Mouse (Mus musculus) limb, embryonic 13.5 days (tissue): Measurements from ENCODE around the gene Arl6ip5. TPM values are rescaled to one million over a fixed set of nuclear protein-coding genes. Genes with fewer than 3 reads are reported as not detected.
A peak's percentile ranks its signal among the peaks of the same experiment; 100 is the strongest.

Source experiments
- ATAC-seq: fragments of 200-750 bp; cut with Nextera tagmentation; 2 replicates; pipeline ENCODE4 v1.8.0; 2017; ENCODE audit warnings: low read depth, moderate number of reproducible peaks, moderate TSS enrichment; ENCODE audit not compliant: low FRiP score
- H3K27ac ChIP-seq: fragments of 300-500 bp; sonication (generic); 2 replicates; pipeline ENCODE4 v1.5.1; 2015; ENCODE audit warnings: inconsistent platforms, mild to moderate bottlenecking, moderate library complexity
- H3K27me3 ChIP-seq: fragments of 300-500 bp; sonication (generic); 2 replicates; pipeline ENCODE4 v1.6.1; 2015; ENCODE audit warnings: mild to moderate bottlenecking, inconsistent platforms
- H3K36me3 ChIP-seq: fragments of 300-500 bp; sonication (generic); 2 replicates; pipeline ENCODE4 v1.6.1; 2015; ENCODE audit warnings: inconsistent platforms, mild to moderate bottlenecking, moderate library complexity
- H3K4me1 ChIP-seq: fragments of 300-500 bp; sonication (generic); 2 replicates; pipeline ENCODE4 v1.6.1; 2015; ENCODE audit warnings: inconsistent platforms
- H3K4me2 ChIP-seq: fragments of 300-500 bp; sonication (generic); replicated peaks from 2 replicates; pipeline ENCODE4 v1.6.1; 2015; ENCODE audit warnings: inconsistent platforms, mild to moderate bottlenecking, moderate library complexity
- H3K4me3 ChIP-seq: fragments of 300-500 bp; sonication (generic); 2 replicates; pipeline ENCODE4 v1.5.1; 2015; ENCODE audit warnings: moderate library complexity, mild to moderate bottlenecking, inconsistent platforms
- H3K9ac ChIP-seq: fragments of 300-500 bp; sonication (generic); 2 replicates; pipeline ENCODE4 v1.6.1; 2015; ENCODE audit warnings: mild to moderate bottlenecking, inconsistent platforms
- H3K9me3 ChIP-seq: fragments of 300-500 bp; sonication (generic); 2 replicates; pipeline ENCODE4 v1.6.1; 2016; ENCODE audit warnings: inconsistent platforms
- WGBS: fragments of 180-500 bp; shearing (Covaris S2); methylation state at CpG from one replicate; pipeline ENCODE4 v1.1.7; 2015; 5-methylcytosine and 5-hydroxymethylcytosine counted together
- polyA plus RNA-seq: library from polyadenylated mRNA; unstranded; fragments of >200 nt; fragmentation: Nextera tagmentation; extraction: Ambion mirVana; gene quantifications from 2 replicates; pipeline ENCODE4 v1.2.1, GENCODE M21; 2015

The Arl6ip5 gene
- polyA plus RNA-seq, result 71.4 and 71.5 TPM in 2 replicates

DNA sequence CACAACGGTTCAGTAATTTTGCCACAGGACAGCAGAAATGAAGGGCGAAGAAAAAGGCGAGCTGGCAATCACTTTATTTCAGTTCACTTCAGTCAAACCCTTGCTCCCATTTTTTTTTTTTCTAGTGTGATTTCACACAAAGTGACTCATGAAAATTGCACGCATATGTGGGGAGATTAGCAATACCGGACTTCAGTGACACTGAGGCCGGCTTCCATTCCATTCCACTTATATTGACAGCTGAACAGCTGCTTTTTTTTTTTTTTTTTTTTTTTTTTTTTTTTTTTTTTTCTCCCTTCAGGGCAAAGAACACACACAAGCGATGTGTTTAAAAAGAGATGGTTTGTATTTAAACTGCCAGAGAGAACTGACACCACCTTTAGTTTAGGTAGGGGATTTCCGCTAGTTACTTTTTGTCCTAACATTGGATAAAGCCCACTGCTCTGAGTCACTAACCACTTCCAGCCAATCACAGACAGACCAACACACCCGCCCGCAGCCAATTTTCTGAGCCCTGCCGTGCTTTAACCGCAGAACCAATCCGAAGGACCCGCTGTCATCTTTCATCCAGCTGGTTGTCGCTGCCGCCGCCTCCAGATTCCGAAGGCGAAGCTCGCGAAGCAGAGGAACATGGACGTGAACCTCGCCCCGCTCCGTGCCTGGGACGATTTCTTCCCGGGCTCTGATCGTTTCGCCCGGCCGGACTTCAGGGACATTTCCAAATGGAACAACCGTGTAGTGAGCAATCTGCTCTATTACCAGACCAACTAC lies at the start of gene Arl6ip5:
Gene Arl6ip5, plus strand, starts transcription at position 499 of the 771 bp plus-strand sequence.
- Histone ChIP-seq H3K9ac (peak within 1 kb of the TSS; percentile 72), H3K4me3 (peak within 1 kb of the TSS; percentile 57), H3K4me2 (peak within 1 kb of the TSS; percentile 76), H3K9me3 (no peaks in the 10 kb centered on the region), H3K27me3 (peaks cover 8% of the 10 kb centered on the region; the same call in 1 of the 2 replicates), H3K4me1 (peaks cover 15% of the 10 kb centered on the region), H3K36me3 (peaks cover 4% of the 10 kb centered on the region; the same call in 1 of the 2 replicates), H3K27ac (no peak within 1 kb of the TSS)
- ATAC-seq, result peak; percentile 82
- 11% methylated on average over 32 of the region's 32 CpGs for WGBS

DNA sequence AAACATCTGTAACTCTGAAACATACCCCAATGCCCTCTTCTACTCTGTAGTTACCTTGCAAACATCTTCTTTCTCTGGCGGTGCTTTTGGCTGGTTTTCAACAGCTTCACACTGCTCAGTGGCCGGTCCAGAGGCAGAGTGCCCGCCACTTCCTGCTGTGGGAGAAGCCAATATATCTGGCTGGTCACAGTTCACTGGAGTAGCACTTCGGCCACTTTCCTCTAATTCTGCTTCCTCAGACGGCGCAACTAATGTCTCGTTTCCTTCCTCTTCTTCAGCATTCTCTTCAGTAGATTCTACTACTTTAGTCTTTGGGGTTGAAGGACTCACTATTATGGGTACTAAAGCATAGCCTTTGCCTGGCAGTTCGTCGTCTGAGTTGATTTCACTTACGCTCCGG lies 34.8 kb upstream of the Arl6ip5 start:
- Histone ChIP-seq H3K27ac (no peak overlapping the region), H3K27me3 (no peaks in the 10 kb centered on the region), H3K36me3 (peaks cover 38% of the 10 kb centered on the region), H3K9me3 (no peaks in the 10 kb centered on the region), H3K4me1 (peaks cover 30% of the 10 kb centered on the region), H3K9ac (no peak overlapping the region), H3K4me2 (no peak overlapping the region), H3K4me3 (no peak overlapping the region)
- no peak for ATAC-seq
- WGBS, result 79% methylated on average over 11 of the region's 11 CpGs

DNA sequence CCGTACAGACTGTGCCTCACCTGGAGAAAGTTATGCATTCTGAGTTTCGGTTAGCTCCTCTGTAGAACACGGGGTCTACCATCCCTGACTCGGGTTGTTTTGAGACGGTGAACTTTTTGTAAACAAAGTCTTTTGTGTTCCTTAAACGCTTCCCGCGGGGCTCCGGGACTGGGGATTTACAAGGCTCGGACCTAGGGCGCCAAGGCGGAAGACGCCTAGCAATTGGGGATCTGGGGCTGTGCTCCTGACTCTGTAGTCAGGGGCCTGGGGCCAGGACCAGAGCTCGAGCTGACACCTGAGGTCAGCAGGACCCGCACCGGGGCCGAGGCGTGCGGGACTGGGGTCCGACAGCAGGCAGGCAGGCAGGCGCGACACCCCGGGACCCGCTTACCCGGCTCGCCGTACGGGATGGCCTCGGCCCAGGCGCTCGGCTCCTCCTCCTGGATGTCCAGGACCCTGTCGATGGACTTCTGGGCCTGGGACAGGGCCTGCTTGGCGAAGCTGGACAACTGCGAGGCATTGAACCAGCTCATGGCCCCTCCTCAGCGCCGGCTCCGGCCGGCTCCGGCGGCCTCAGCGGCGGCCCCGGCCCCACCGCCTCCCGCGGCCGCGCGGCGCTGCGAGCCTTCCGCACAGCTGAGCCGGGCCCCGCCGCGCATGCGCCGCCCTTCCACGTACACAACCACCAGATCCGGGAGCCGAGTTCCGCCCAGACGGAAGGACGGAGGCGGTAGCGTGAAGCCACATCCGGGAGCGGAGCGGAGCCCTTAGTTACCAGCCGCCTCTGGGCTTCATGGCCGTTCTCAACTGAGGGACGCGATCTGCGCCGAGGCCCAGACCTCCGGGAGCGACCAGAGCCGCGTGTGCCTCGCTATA lies 31.8 kb upstream of the Arl6ip5 start, which contains the start of gene Tmf1:
Gene Tmf1, minus strand, starts transcription at position 632 of the 876 bp plus-strand sequence.
- WGBS, result under 1% methylated on average over 79 of the region's 80 CpGs
- Histone ChIP-seq H3K4me2 (peak within 1 kb of the TSS; percentile 65), H3K27ac (peak within 1 kb of the TSS; percentile 93), H3K4me1 (peaks cover 30% of the 10 kb centered on the region), H3K9me3 (no peaks in the 10 kb centered on the region), H3K27me3 (no peaks in the 10 kb centered on the region), H3K36me3 (peaks cover 22% of the 10 kb centered on the region), H3K9ac (peak within 1 kb of the TSS; percentile 98), H3K4me3 (peak within 1 kb of the TSS; percentile 97)
- ATAC-seq, result peak; percentile 98

DNA sequence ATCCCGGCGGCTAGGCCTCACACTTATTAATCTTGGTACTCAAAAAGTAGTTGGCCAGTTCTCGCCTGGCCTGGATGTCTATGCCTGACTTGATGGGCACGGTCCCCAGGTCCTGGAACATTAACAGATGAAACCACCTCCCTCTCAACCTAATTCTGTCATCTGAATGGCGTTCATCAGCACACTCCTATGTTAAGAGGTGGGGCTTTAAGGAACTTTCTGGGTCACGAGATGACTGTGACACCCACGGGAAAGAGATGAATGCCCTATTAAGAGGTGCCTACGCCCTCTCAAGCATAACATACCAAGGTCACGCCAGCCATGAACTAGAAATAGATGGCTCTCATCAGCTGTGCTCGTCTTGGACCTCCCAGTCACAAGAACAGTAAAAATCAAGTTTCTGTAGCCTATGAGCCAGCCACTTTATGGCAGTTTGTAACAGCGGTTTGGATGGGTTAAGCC lies 31.1 kb upstream of the Arl6ip5 start:
- H3K27me3 ChIP-seq, result no peaks in the 10 kb centered on the region
- 8% methylated on average over 11 of the region's 11 CpGs for WGBS
- peak overlapping the region; percentile 98 for H3K9ac ChIP-seq
- peak overlapping the region; percentile 65 for H3K4me2 ChIP-seq
- peaks cover 30% of the 10 kb centered on the region for H3K4me1 ChIP-seq
- H3K36me3 ChIP-seq, result peaks cover 23% of the 10 kb centered on the region
- no peaks in the 10 kb centered on the region for H3K9me3 ChIP-seq
- H3K27ac ChIP-seq, result peak overlapping the region; percentile 93
- H3K4me3 ChIP-seq, result peak overlapping the region; percentile 97
- peak; percentile 64 for ATAC-seq

DNA sequence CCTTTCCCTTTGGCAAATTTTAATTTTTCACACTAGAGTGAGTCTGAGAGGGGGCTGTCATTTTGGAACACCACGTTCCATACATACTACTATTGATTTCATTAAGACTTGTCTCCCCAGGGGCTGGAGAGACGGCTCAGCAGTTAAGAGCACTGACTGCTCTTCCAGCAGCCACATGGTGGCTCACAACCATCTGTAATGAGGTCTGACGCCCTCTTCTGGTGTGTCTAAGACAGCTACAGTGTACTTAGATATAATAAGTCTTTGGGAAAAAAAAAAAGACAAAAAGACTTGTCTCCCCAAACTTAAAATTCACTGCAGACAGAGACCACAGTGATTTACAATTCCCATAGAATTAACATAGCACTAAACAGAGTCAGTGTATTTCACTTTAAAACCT lies 10.1 kb upstream of the Arl6ip5 start:
- WGBS, result 65% methylated on average over 3 of the region's 3 CpGs
- no peak for ATAC-seq
- no peak overlapping the region for H3K9ac ChIP-seq

DNA sequence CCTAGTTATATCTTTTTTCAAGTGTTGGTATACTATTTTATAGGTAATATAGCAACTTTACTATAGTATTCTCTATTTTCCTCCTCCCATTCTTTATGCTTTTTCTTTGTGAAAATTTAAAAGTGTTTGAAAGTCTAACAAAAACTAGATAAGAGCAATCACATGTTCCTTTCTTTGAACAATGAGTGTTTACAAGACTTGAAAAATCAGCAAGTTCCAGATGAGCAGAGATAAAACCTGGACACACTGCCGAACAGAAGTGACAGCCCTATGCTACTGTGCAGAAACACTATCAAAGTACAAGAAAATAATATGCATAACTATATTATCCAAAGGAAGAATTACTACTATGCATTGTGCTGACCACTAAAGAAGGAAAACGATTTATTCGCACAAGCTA lies 8.0 kb upstream of the Arl6ip5 start:
- H3K9ac ChIP-seq, result no peak overlapping the region
- H3K9me3 ChIP-seq, result no peaks in the 10 kb centered on the region
- ATAC-seq, result no peak
- H3K4me3 ChIP-seq, result no peak overlapping the region
- 87% methylated on average over 3 of the region's 3 CpGs for WGBS
- peaks cover 10% of the 10 kb centered on the region for H3K36me3 ChIP-seq
- H3K27ac ChIP-seq, result no peak overlapping the region
- peaks cover 11% of the 10 kb centered on the region for H3K4me1 ChIP-seq
- H3K27me3 ChIP-seq, result no peaks in the 10 kb centered on the region
- no peak overlapping the region for H3K4me2 ChIP-seq

More for the DNA sequence above, 10.1 kb upstream of the Arl6ip5 start:
- Histone ChIP-seq H3K4me3 (no peak overlapping the region), H3K4me1 (peaks cover 11% of the 10 kb centered on the region), H3K9me3 (no peaks in the 10 kb centered on the region), H3K27me3 (no peaks in the 10 kb centered on the region), H3K4me2 (no peak overlapping the region), H3K36me3 (peaks cover 29% of the 10 kb centered on the region), H3K27ac (no peak overlapping the region)

DNA sequence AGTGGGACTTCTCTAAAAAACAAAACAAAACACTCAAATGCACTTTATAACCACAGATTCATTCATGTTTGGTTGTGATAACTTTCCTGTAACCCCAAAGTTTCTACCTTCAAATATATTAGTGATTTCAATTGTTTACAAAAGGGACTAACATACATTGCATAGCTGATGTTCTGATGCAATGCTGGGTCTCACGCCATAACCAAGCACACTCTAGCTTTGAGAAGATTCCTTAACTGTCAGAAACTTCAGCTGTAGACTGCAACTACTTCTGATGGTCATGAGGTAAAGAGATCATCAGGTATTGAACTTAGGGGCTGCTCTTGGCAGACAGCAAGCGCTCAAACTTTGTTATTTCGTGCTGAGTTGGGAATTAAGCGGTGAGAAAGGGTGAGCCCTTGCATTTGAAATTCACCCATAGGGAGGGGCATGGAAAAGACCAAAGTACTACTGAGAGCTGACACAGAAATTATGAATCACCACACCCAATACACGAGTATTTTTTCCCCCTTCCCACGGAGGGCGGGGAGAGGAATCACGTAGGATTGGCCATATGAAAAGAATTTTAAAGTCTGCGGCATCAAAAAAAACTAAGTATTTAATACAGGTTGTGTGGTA lies 6.1 kb upstream of the Arl6ip5 start:
- H3K4me2 ChIP-seq, result peak overlapping the region; percentile 78
- ATAC-seq, result no peak
- H3K4me1 ChIP-seq, result peaks cover 17% of the 10 kb centered on the region
- 14% methylated on average over 9 of the region's 9 CpGs for WGBS
- peak overlapping the region; percentile 97 for H3K4me3 ChIP-seq
- H3K9me3 ChIP-seq, result no peaks in the 10 kb centered on the region
- H3K27ac ChIP-seq, result peak overlapping the region; percentile 88; the same call in 1 of the 2 replicates
- peak overlapping the region; percentile 99 for H3K9ac ChIP-seq
- no peaks in the 10 kb centered on the region for H3K27me3 ChIP-seq
- no peaks in the 10 kb centered on the region for H3K36me3 ChIP-seq

DNA sequence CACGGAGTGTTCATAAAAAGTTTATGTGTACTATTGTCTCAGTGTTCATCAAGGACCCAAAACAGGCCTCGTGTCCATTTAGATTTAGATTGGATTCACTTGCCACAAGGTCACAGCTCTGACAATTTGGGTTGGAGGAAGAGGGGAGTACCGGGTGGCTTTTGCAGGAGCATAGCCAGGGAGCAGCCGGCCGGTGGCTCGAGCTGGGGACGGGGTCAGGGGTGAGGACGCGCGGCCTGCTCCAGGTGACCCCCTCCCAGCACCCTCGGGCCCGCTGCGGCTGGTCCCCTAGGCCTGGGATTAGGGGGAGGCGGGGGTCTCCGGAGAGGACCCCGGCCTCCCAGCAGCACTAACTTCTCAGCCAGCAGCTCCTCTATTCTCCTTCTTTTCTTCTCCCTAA lies 5.5 kb upstream of the Arl6ip5 start:
- Histone ChIP-seq H3K9ac (peak overlapping the region; percentile 99), H3K9me3 (no peaks in the 10 kb centered on the region), H3K4me1 (peaks cover 17% of the 10 kb centered on the region), H3K4me3 (peak overlapping the region; percentile 97), H3K36me3 (no peaks in the 10 kb centered on the region), H3K27me3 (no peaks in the 10 kb centered on the region), H3K4me2 (peak overlapping the region; percentile 78), H3K27ac (peak overlapping the region; percentile 88)
- WGBS, result under 1% methylated on average over 16 of the region's 16 CpGs
- ATAC-seq, result peak; percentile 41

DNA sequence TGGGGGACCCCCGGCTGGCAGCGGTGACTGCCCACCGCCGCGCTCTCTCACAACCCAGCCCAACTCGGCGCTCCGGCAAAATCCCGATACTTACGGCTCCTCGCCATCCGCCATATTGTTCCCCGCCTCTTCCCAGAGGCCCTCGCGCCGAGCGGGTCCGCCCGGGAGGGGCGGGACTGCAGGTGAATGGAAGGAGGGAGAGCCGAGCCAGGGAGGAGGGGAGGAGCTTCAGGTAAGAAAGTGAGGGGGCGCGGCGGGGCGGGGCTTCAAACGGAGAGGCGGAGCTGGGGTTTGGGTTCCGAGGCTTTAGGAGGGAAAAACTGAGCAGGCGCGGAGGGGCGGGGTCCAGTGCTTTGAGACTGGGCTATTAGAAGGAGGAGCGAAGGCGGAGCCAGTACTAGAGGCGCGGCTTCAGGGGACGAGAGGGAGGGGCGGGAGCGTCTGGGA lies 5.0 kb upstream of the Arl6ip5 start, which contains the start of gene Uba3:
Gene Uba3, minus strand, starts transcription at position 209 of the 447 bp plus-strand sequence.
- H3K4me1 ChIP-seq, result peaks cover 17% of the 10 kb centered on the region
- peak; percentile 97 for ATAC-seq
- peak within 1 kb of the TSS; percentile 78 for H3K4me2 ChIP-seq
- H3K27me3 ChIP-seq, result no peaks in the 10 kb centered on the region
- peak within 1 kb of the TSS; percentile 88 for H3K27ac ChIP-seq
- H3K36me3 ChIP-seq, result no peaks in the 10 kb centered on the region
- no peaks in the 10 kb centered on the region for H3K9me3 ChIP-seq
- H3K4me3 ChIP-seq, result peak within 1 kb of the TSS; percentile 97
- H3K9ac ChIP-seq, result peak within 1 kb of the TSS; percentile 99
- WGBS, result under 1% methylated on average over 38 of the region's 38 CpGs

DNA sequence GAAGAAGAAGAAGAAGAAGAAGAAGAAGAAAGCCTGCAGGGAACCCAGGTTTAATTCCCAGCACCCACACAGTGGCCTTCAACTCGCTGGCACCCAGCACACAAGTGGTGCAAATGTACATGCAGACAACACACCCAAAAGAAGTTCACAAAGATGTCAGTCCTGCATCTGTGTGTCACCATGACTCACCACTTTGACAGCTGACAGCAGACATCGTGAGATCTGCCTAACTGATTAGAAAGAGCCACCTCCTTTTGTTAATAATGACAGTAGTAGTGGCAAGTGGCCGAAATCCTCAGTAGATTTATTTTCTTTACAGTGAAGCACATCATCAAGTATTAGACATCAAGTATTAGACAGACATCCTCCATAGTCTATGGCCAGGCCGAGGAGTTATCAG lies 3.4 kb upstream of the Arl6ip5 start:
- 83% methylated on average over 4 of the region's 4 CpGs for WGBS
- H3K27ac ChIP-seq, result no peak overlapping the region
- H3K27me3 ChIP-seq, result peaks cover 4% of the 10 kb centered on the region; the same call in 1 of the 2 replicates
- H3K9me3 ChIP-seq, result no peaks in the 10 kb centered on the region
- H3K9ac ChIP-seq, result no peak overlapping the region
- no peak for ATAC-seq
- peaks cover 24% of the 10 kb centered on the region for H3K4me1 ChIP-seq
- H3K36me3 ChIP-seq, result no peaks in the 10 kb centered on the region
- H3K4me3 ChIP-seq, result no peak overlapping the region
- no peak overlapping the region for H3K4me2 ChIP-seq

DNA sequence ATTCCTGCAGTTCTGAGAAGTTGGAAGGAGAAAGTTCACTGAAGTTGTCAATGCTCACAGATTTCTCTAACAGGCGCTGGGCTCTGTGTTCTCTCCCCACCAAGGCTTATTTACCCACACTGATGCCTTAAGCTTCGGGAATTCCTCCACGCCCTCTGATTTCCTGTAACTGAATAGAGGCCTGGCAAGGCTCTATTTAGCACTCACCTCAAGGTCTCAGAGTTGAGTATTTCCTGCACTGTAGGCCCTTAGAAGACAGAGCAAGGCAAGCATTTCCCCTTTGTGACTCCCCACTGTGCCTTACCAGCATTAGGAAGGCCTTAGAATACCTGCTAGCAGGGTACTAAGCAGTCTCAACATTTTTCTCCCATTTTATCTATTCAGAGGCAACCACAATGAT lies 2.1 kb upstream of the Arl6ip5 start:
- Histone ChIP-seq H3K9me3 (no peaks in the 10 kb centered on the region), H3K27me3 (peaks cover 8% of the 10 kb centered on the region; the same call in 1 of the 2 replicates), H3K4me2 (no peak overlapping the region), H3K36me3 (no peaks in the 10 kb centered on the region), H3K9ac (no peak overlapping the region), H3K27ac (no peak overlapping the region), H3K4me1 (peaks cover 25% of the 10 kb centered on the region), H3K4me3 (no peak overlapping the region)
- 39% methylated on average over 3 of the region's 3 CpGs for WGBS
- ATAC-seq, result no peak
